ENCODE assay signal across 10 mouse cellular contexts in the genomic region with DNA sequence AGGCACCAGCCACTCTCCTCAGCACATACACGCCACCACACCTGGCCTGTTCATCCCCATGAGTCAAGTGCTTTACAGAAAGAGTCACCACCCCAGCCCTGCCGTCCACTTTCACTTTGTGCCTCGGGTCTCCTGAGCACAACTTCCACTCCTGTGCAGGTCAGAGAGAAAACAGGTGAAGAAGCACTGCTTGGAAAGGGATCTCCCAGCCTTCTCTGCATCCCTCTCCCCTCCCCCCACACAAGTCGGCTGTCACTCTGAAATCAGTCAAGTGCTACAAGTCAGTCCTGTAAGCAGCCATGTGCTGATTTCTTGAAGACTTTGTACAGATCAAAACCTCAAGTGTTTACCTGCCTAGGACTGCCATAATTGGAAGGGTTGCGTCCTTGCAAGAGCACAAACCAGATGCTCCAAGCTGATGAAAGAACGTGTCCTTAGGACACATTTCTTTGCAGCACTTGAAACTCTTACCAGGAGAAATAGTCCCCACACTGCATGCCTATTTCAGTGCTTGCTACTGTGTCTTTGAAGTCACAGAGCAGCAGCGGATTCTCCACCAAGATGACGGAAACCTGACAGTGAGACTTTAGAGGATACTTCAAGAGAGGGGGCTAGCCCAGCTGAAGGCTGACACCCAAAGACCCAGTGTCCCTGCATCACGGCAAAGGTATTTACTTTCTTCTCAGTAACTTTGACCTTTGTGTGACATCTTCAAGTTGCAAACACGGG. TPM values are rescaled to one million over a fixed set of nuclear protein-coding genes. Genes with fewer than 3 reads are reported as not detected.
DNase-seq lines count a peak whose midpoint lies in the region; ATAC-seq and TF ChIP-seq lines count a peak whose summit lies in the region.
"Had no signal": no experiment of that assay in that cellular context is flagged by ENCODE, and none has a peak within 500 bp of the region (broad histone marks: within the 10 kb centered on the region; RNA-seq: fewer than 3 reads in every experiment).

No protein-coding gene starts in this region.

- no peaks in the 10 kb centered on the region for H3K9me3 ChIP-seq in heart, embryonic 11.5 days (replicated peaks; ENCODE audit: control insufficient read depth, low read length)
- no peaks in the 10 kb centered on the region for H3K9me3 ChIP-seq in lung, postnatal 0 days (ENCODE audit: low read length)
- no peaks in the 10 kb centered on the region for H3K9me3 ChIP-seq in kidney, postnatal 0 days (replicated peaks; ENCODE audit: low read length)
- H3K9me3 ChIP-seq in stomach, embryonic 16.5 days (replicated peaks; ENCODE audit: control insufficient read depth, low read length), result no peaks in the 10 kb centered on the region
- H3K9me3 ChIP-seq in forebrain, embryonic 12.5 days, result no peaks in the 10 kb centered on the region
- H3K9me3 ChIP-seq: limb, embryonic 10.5 days had no signal

- no peak overlapping the region for H3K27ac ChIP-seq in heart, embryonic 11.5 days (ENCODE audit: low read depth, low read length)
- no peak overlapping the region for H3K27ac ChIP-seq in lung, postnatal 0 days (ENCODE audit: low read length)
- peak overlapping the region; percentile 31; the same call in 1 of the 2 replicates for H3K27ac ChIP-seq in kidney, postnatal 0 days
- peak overlapping the region; percentile 43; the same call in 1 of the 2 replicates for H3K27ac ChIP-seq in stomach, embryonic 16.5 days (ENCODE audit: low read length)
- H3K27ac ChIP-seq in forebrain, embryonic 12.5 days, result no peak overlapping the region
- H3K27ac ChIP-seq: limb, embryonic 10.5 days had no signal

- H3K36me3 ChIP-seq in heart, embryonic 11.5 days (ENCODE audit: control insufficient read depth, insufficient read depth, low read length), result no peaks in the 10 kb centered on the region
- no peaks in the 10 kb centered on the region for H3K36me3 ChIP-seq in lung, postnatal 0 days (ENCODE audit: insufficient read depth, low read length)
- no peaks in the 10 kb centered on the region for H3K36me3 ChIP-seq in kidney, postnatal 0 days (ENCODE audit: insufficient read depth, low read length)
- no peaks in the 10 kb centered on the region for H3K36me3 ChIP-seq in stomach, embryonic 16.5 days (ENCODE audit: control insufficient read depth, insufficient read depth, low read length)
- no peaks in the 10 kb centered on the region for H3K36me3 ChIP-seq in forebrain, embryonic 12.5 days (replicated peaks)
- H3K36me3 ChIP-seq: limb, embryonic 10.5 days had no signal

- H3K4me2 ChIP-seq in heart, embryonic 11.5 days, result peak overlapping the region; percentile 43
- peak overlapping the region; percentile 12; the same call in 1 of the 2 replicates for H3K4me2 ChIP-seq in lung, postnatal 0 days (replicated peaks; ENCODE audit: low read depth, low read length)
- H3K4me2 ChIP-seq in kidney, postnatal 0 days (ENCODE audit: low read length), result peak overlapping the region; percentile 19; the same call in 1 of the 2 replicates
- H3K4me2 ChIP-seq in stomach, embryonic 16.5 days (ENCODE audit: low read depth, low read length), result peak overlapping the region; percentile 14; the same call in 1 of the 2 replicates
- no peak overlapping the region for H3K4me2 ChIP-seq in forebrain, embryonic 12.5 days

- intact Hi-C loops in heart, postnatal 10 days (cut with DNase I), result no loop called here

- no peak for TF ChIP-seq CTCF in lung, postnatal 0 days (IDR thresholded peaks at IDR 0.05)
- TF ChIP-seq CTCF in kidney, postnatal 0 days (IDR thresholded peaks at IDR 0.05; ENCODE audit: low read depth), result no peak

- TF ChIP-seq EP300 in lung, postnatal 0 days (IDR thresholded peaks at IDR 0.05), result no peak

- no peaks in the 10 kb centered on the region for H3K27me3 ChIP-seq in heart, embryonic 11.5 days (ENCODE audit: control insufficient read depth, insufficient read depth, low read length)
- H3K27me3 ChIP-seq in lung, postnatal 0 days (replicated peaks; ENCODE audit: insufficient read depth, low read length), result no peaks in the 10 kb centered on the region
- no peaks in the 10 kb centered on the region for H3K27me3 ChIP-seq in kidney, postnatal 0 days (ENCODE audit: insufficient read depth, low read length)
- H3K27me3 ChIP-seq in stomach, embryonic 16.5 days (ENCODE audit: control insufficient read depth, insufficient read depth, low read length), result no peaks in the 10 kb centered on the region
- no peaks in the 10 kb centered on the region for H3K27me3 ChIP-seq in forebrain, embryonic 12.5 days

- peaks cover 43% of the 10 kb centered on the region for H3K4me1 ChIP-seq in heart, embryonic 11.5 days (ENCODE audit: control insufficient read depth, insufficient read depth, low read length)
- H3K4me1 ChIP-seq in lung, postnatal 0 days (ENCODE audit: insufficient read depth, low read depth, low read length), result no peaks in the 10 kb centered on the region; the same call in 1 of the 2 replicates
- peaks cover 18% of the 10 kb centered on the region; the same call in 1 of the 2 replicates for H3K4me1 ChIP-seq in kidney, postnatal 0 days (replicated peaks; ENCODE audit: insufficient read depth, low read length)
- H3K4me1 ChIP-seq in stomach, embryonic 16.5 days (ENCODE audit: control insufficient read depth, insufficient read depth, low read length), result peaks cover 31% of the 10 kb centered on the region
- H3K4me1 ChIP-seq in forebrain, embryonic 12.5 days, result peaks cover 9% of the 10 kb centered on the region

- ATAC-seq in heart, embryonic 11.5 days (replicated peaks; ENCODE audit: insufficient number of reproducible peaks, low FRiP score, low TSS enrichment), result no peak
- peak; percentile 59 for ATAC-seq in lung, postnatal 0 days
- ATAC-seq in kidney, postnatal 0 days (replicated peaks; ENCODE audit: low FRiP score, low read depth), result 0 out of 2 replicates have a peak, but pooled peaks have one; percentile 43
- ATAC-seq in stomach, embryonic 16.5 days (ENCODE audit: insufficient read depth, low FRiP score), result no peak
- ATAC-seq in forebrain, embryonic 12.5 days (ENCODE audit: low FRiP score), result no peak

- no peak for DNase-seq in heart, postnatal 10 days
- DNase-seq in lung, postnatal 0 days (ENCODE audit: low spot score), result no peak
- no peak for DNase-seq in lung, postnatal 25 days (ENCODE audit: low spot score)
- DNase-seq in kidney, postnatal 0 days (ENCODE audit: low spot score), result no peak
- no peak for DNase-seq in frontal cortex, adult 2 months (ENCODE audit: extremely low spot score in 1 of 2, low spot score in 1 of 2)
- DNase-seq: right cerebral cortex, postnatal 25 days had no signal

- 41% methylated on average over 10 of the region's 10 CpGs for WGBS in heart, embryonic 11.5 days (ENCODE audit: insufficient replicate concordance)
- 40% methylated on average over 10 of the region's 10 CpGs for WGBS in lung, postnatal 0 days
- WGBS in kidney, postnatal 0 days, result 55% methylated on average over 10 of the region's 10 CpGs
- WGBS in stomach, embryonic 16.5 days, result 50% methylated on average over 10 of the region's 10 CpGs
- 77% methylated on average over 10 of the region's 10 CpGs for WGBS in forebrain, embryonic 12.5 days

- no peak overlapping the region for H3K4me3 ChIP-seq in heart, embryonic 11.5 days (ENCODE audit: low read depth, low read length)
- H3K4me3 ChIP-seq in lung, postnatal 0 days (ENCODE audit: low read depth, low read length), result no peak overlapping the region
- no peak overlapping the region for H3K4me3 ChIP-seq in kidney, postnatal 0 days (replicated peaks; ENCODE audit: low read depth, low read length)
- H3K4me3 ChIP-seq in stomach, embryonic 16.5 days (replicated peaks; ENCODE audit: low read length), result no peak overlapping the region
- H3K4me3 ChIP-seq in forebrain, embryonic 12.5 days (replicated peaks), result no peak overlapping the region
- H3K4me3 ChIP-seq: limb, embryonic 10.5 days had no signal

- H3K9ac ChIP-seq in heart, embryonic 11.5 days (ENCODE audit: low read depth, low read length), result no peak overlapping the region
- H3K9ac ChIP-seq in lung, postnatal 0 days (replicated peaks; ENCODE audit: low read depth), result no peak overlapping the region
- H3K9ac ChIP-seq in kidney, postnatal 0 days (ENCODE audit: low read depth, low read length), result no peak overlapping the region
- H3K9ac ChIP-seq in stomach, embryonic 16.5 days (ENCODE audit: low read length), result no peak overlapping the region
- no peak overlapping the region for H3K9ac ChIP-seq in forebrain, embryonic 12.5 days

RNA-seq across cellular contexts. Expression of a gene that starts 58.2 kb away (rescaled TPM):
- 3.4 and 6.4 TPM in 2 replicates for polyA plus RNA-seq in heart, embryonic 11.5 days (2014; fragmentation: Nextera tagmentation; extraction: Ambion mirVana)
- 10 to 100 TPM; 40.6 to 49.1 TPM for total RNA-seq in heart, postnatal 10 days (2021)
- 11.9 and 14.7 TPM in 2 replicates for polyA plus RNA-seq in lung, postnatal 0 days (2015; fragmentation: Nextera tagmentation; extraction: Ambion mirVana)
- polyA plus RNA-seq in kidney, postnatal 0 days (2015; fragmentation: Nextera tagmentation; extraction: Ambion mirVana), result 6.8 and 9.4 TPM in 2 replicates
- 7.8 and 8.0 TPM in 2 replicates for polyA plus RNA-seq in stomach, embryonic 16.5 days (2015; fragmentation: Nextera tagmentation; extraction: Ambion mirVana)
- 26.9 and 27.3 TPM in 2 replicates for polyA plus RNA-seq in frontal cortex, adult 2 months (2012; rRNA removed)
- 3.7 and 4.0 TPM in 2 replicates for polyA plus RNA-seq in forebrain, embryonic 12.5 days (2016; fragmentation: Nextera tagmentation; extraction: Ambion mirVana)

Comparison
In these comparisons a context has a peak if more than half of its experiments do, and no peak if none do; other contexts are left out.
1. ATAC-seq: peak in lung, postnatal 0 days (single experiment) and kidney, postnatal 0 days (single experiment); none in heart, embryonic 11.5 days (single experiment), stomach, embryonic 16.5 days (single experiment) and forebrain, embryonic 12.5 days (single experiment).
2. H3K27ac ChIP-seq: peak in kidney, postnatal 0 days (single experiment) and stomach, embryonic 16.5 days (single experiment); none in heart, embryonic 11.5 days (single experiment), lung, postnatal 0 days (single experiment) and forebrain, embryonic 12.5 days (single experiment).